ENCODE assay signal across 24 mouse cellular contexts in genomic region chr5:119628746-119629327, GRCm38 (mm10). TPM values are rescaled to one million over a fixed set of nuclear protein-coding genes. Genes with fewer than 3 reads are reported as not detected.
A peak's percentile ranks its signal among the peaks of the same experiment; 100 is the strongest.
DNase-seq lines count a peak whose midpoint lies in the region; ATAC-seq and TF ChIP-seq lines count a peak whose summit lies in the region.
"Had no signal": no experiment of that assay in that cellular context is flagged by ENCODE, and none has a peak within 500 bp of the region (broad histone marks: within the 10 kb centered on the region; RNA-seq: fewer than 3 reads in every experiment).

No protein-coding gene starts in this region.

- H3K27ac ChIP-seq in forebrain, embryonic 14.5 days (ENCODE audit: low read depth, low read length) = no peak overlapping the region
- no peak overlapping the region for H3K27ac ChIP-seq in forebrain, embryonic 15.5 days (replicated peaks)
- no peak overlapping the region for H3K27ac ChIP-seq in limb, embryonic 13.5 days
- H3K27ac ChIP-seq: forebrain, embryonic 12.5 days; heart, embryonic 15.5 days; hindbrain, postnatal 0 days; liver, embryonic 13.5 days; lung, embryonic 15.5 days; midbrain, embryonic 10.5 days; stomach, postnatal 0 days had no signal

- H3K4me1 ChIP-seq in forebrain, embryonic 14.5 days (ENCODE audit: control insufficient read depth, insufficient read depth, low read length) = peaks cover 8% of the 10 kb centered on the region
- H3K4me1 ChIP-seq in forebrain, embryonic 15.5 days = peaks cover 12% of the 10 kb centered on the region
- H3K4me1 ChIP-seq in E14TG2a.4 (replicated peaks; ENCODE audit: low read depth, low read length) = peaks cover 63% of the 10 kb centered on the region
- peaks cover 45% of the 10 kb centered on the region for H3K4me1 ChIP-seq in limb, embryonic 13.5 days
- H3K4me1 ChIP-seq: liver, embryonic 13.5 days had no signal

- peaks cover 31% of the 10 kb centered on the region for H3K27me3 ChIP-seq in forebrain, embryonic 14.5 days (replicated peaks; ENCODE audit: control insufficient read depth, insufficient read depth, low read length)
- H3K27me3 ChIP-seq in forebrain, embryonic 15.5 days = peaks cover 38% of the 10 kb centered on the region
- peaks cover 41% of the 10 kb centered on the region for H3K27me3 ChIP-seq in E14TG2a.4 (ENCODE audit: insufficient read depth, low read length)
- peaks cover 96% of the 10 kb centered on the region for H3K27me3 ChIP-seq in limb, embryonic 13.5 days

- 29% methylated on average over 12 of the region's 12 CpGs for WGBS in forebrain, embryonic 14.5 days
- 24% methylated on average over 11 of the region's 12 CpGs for WGBS in forebrain, embryonic 15.5 days
- WGBS in limb, embryonic 13.5 days = 11% methylated on average over 10 of the region's 12 CpGs

- no peak overlapping the region for H3K9ac ChIP-seq in forebrain, embryonic 14.5 days (ENCODE audit: low read length)
- no peak overlapping the region for H3K9ac ChIP-seq in forebrain, embryonic 15.5 days (replicated peaks)
- H3K9ac ChIP-seq in limb, embryonic 13.5 days = no peak overlapping the region
- H3K9ac ChIP-seq: forebrain, embryonic 12.5 days; heart, embryonic 15.5 days; liver, embryonic 13.5 days; lung, embryonic 15.5 days had no signal

- H3K9me3 ChIP-seq in forebrain, embryonic 14.5 days (replicated peaks; ENCODE audit: control insufficient read depth, low read length) = no peaks in the 10 kb centered on the region
- no peaks in the 10 kb centered on the region for H3K9me3 ChIP-seq in forebrain, embryonic 15.5 days
- no peaks in the 10 kb centered on the region for H3K9me3 ChIP-seq in E14TG2a.4 (ENCODE audit: low read length)
- no peaks in the 10 kb centered on the region for H3K9me3 ChIP-seq in limb, embryonic 13.5 days
- H3K9me3 ChIP-seq: forebrain, embryonic 12.5 days; heart, embryonic 15.5 days; liver, embryonic 13.5 days; lung, embryonic 15.5 days; midbrain, embryonic 10.5 days had no signal

- DNase-seq in forebrain, embryonic 14.5 days (ENCODE audit: low spot score) = peak; percentile 19
- peak; percentile 45 for DNase-seq in WW6 (ENCODE audit: low read depth, low spot score)
- no peak for DNase-seq in heart, postnatal 36 days
- DNase-seq in frontal cortex, adult 2 months (ENCODE audit: extremely low spot score in 1 of 2, low spot score in 1 of 2) = no peak
- DNase-seq: adrenal gland, postnatal 10 days; cerebellum, postnatal 10 days; gastrocnemius, postnatal 36 days; left cerebral cortex, postnatal 4 days; liver, embryonic 13.5 days; lung, postnatal 4 days; right cerebral cortex, adult 18-20 months; thymus, postnatal 14 days had no signal

- no peak for ATAC-seq in forebrain, embryonic 14.5 days
- ATAC-seq in forebrain, embryonic 15.5 days (replicated peaks) = no peak
- no peak for ATAC-seq in limb, embryonic 13.5 days (ENCODE audit: low FRiP score, low read depth)
- ATAC-seq: activated CD4-positive, CD25-positive, alpha-beta regulatory T cell, adult 4 months; hindbrain, postnatal 0 days had no signal

- H3K36me3 ChIP-seq in forebrain, embryonic 14.5 days (ENCODE audit: control insufficient read depth, insufficient read depth, low read length) = no peaks in the 10 kb centered on the region
- no peaks in the 10 kb centered on the region for H3K36me3 ChIP-seq in forebrain, embryonic 15.5 days
- no peaks in the 10 kb centered on the region for H3K36me3 ChIP-seq in E14TG2a.4 (ENCODE audit: insufficient read depth, low read length)
- H3K36me3 ChIP-seq in limb, embryonic 13.5 days = no peaks in the 10 kb centered on the region
- H3K36me3 ChIP-seq: forebrain, embryonic 12.5 days; heart, embryonic 15.5 days; liver, embryonic 13.5 days; lung, embryonic 15.5 days; midbrain, embryonic 10.5 days had no signal

- intact Hi-C loops in heart, postnatal 36 days (cut with DNase I) = no loop called here

- H3K4me3 ChIP-seq in forebrain, embryonic 14.5 days (ENCODE audit: low read depth, low read length) = no peak overlapping the region
- H3K4me3 ChIP-seq in forebrain, embryonic 15.5 days = no peak overlapping the region
- H3K4me3 ChIP-seq in E14TG2a.4 (replicated peaks; ENCODE audit: low read length) = 0 out of 2 replicates have a peak overlapping the region, but pooled peaks have one; percentile 10
- no peak overlapping the region for H3K4me3 ChIP-seq in limb, embryonic 13.5 days
- H3K4me3 ChIP-seq: forebrain, embryonic 12.5 days; heart, embryonic 15.5 days; liver, embryonic 13.5 days; lung, embryonic 15.5 days; midbrain, embryonic 10.5 days had no signal

- H3K4me2 ChIP-seq in forebrain, embryonic 14.5 days (ENCODE audit: low read length) = no peak overlapping the region
- H3K4me2 ChIP-seq in forebrain, embryonic 15.5 days (replicated peaks) = no peak overlapping the region
- 0 out of 2 replicates have a peak overlapping the region, but pooled peaks have one; percentile 30 for H3K4me2 ChIP-seq in limb, embryonic 13.5 days (replicated peaks)
- H3K4me2 ChIP-seq: forebrain, embryonic 12.5 days; heart, embryonic 15.5 days; liver, embryonic 13.5 days; lung, embryonic 15.5 days had no signal

- TF ChIP-seq CTCF in E14TG2a.4 (conservative IDR thresholded peaks at IDR 0.05; ENCODE audit: low read length) = no peak

RNA-seq across cellular contexts. Expression of gene Tbx3, which starts 41.6 kb away (rescaled TPM):
- 1.7 and 2.8 TPM in 2 replicates for polyA plus RNA-seq in forebrain, embryonic 14.5 days (2014; fragmentation: Nextera tagmentation; extraction: Ambion mirVana)
- 1.7 and 2.4 TPM in 2 replicates for polyA plus RNA-seq in forebrain, embryonic 15.5 days (2015; fragmentation: Nextera tagmentation; extraction: Ambion mirVana)
- 29.9 and 43.9 TPM in 2 replicates for polyA plus RNA-seq in limb, embryonic 13.5 days (2015; fragmentation: Nextera tagmentation; extraction: Ambion mirVana)
- 10 to 100 TPM; 10.5 to 11.5 TPM for total RNA-seq in heart, postnatal 36 days (2021)
- polyA plus RNA-seq in frontal cortex, adult 2 months (2012; rRNA removed) = 1.8 and 2.4 TPM in 2 replicates
- total RNA-seq: hematopoietic stem cell, adult 5-6 weeks; monocyte, adult 5-6 weeks had no signal
- polyA plus RNA-seq: activated CD4-positive, CD25-positive, alpha-beta regulatory T cell, adult 4 months had no signal

Comparison
In these comparisons a context has a peak if more than half of its experiments do, and no peak if none do; other contexts are left out.
1. DNase-seq: peak in forebrain, embryonic 14.5 days (single experiment) and WW6 (single experiment); none in heart, postnatal 36 days (0 of 2) and frontal cortex, adult 2 months (0 of 2).